Mouse (Mus musculus) hindbrain, postnatal 0 days (tissue): Measurements from ENCODE around the gene Kif3b. TPM values are rescaled to one million over a fixed set of nuclear protein-coding genes. Genes with fewer than 3 reads are reported as not detected.
"Not testable (repeated sequence)": the region's sequence is repeated elsewhere in the genome, so short reads cannot be mapped to it uniquely, and the experiment has no call there.

ENCODE experiments used
- ATAC-seq: fragments of 200-750 bp; cut with Nextera tagmentation; 2 replicates; pipeline ENCODE4 v1.8.0; 2017; ENCODE audit warnings: mild to moderate bottlenecking, moderate TSS enrichment, moderate library complexity
- DNase-seq: peaks from one replicate; pipeline ENCODE4 v3.0.0-alpha.2; 2015; ENCODE audit warnings: low spot score
- H3K27ac ChIP-seq: fragments of 300-500 bp; sonication (generic); 2 replicates; pipeline ENCODE4 v1.5.1; 2014; ENCODE audit warnings: mild to moderate bottlenecking
- H3K27me3 ChIP-seq: fragments of 300-500 bp; sonication (generic); 2 replicates; pipeline ENCODE4 v1.6.1; 2014; ENCODE audit warnings: low read length, mixed read lengths; ENCODE audit not compliant: insufficient read depth
- H3K36me3 ChIP-seq: fragments of 300-500 bp; sonication (generic); 2 replicates; pipeline ENCODE4 v1.6.1; 2014; ENCODE audit warnings: low read length, mixed read lengths; ENCODE audit not compliant: insufficient read depth
- H3K4me1 ChIP-seq: fragments of 300-500 bp; sonication (generic); 2 replicates; pipeline ENCODE4 v1.6.1; 2014; ENCODE audit warnings: antibody characterized with exemption, low read length, mixed read lengths; ENCODE audit not compliant: insufficient read depth
- H3K4me2 ChIP-seq: fragments of 300-500 bp; sonication (generic); 2 replicates; pipeline ENCODE4 v1.6.1; 2014; ENCODE audit warnings: low read depth, mild to moderate bottlenecking, low read length, moderate library complexity, mixed read lengths
- H3K4me3 ChIP-seq: fragments of 300-500 bp; sonication (generic); 2 replicates; pipeline ENCODE4 v1.5.1; 2014; ENCODE audit warnings: low read length
- H3K9ac ChIP-seq: fragments of 300-500 bp; sonication (generic); replicated peaks from 2 replicates; pipeline ENCODE4 v1.6.1; 2014; ENCODE audit warnings: mild to moderate bottlenecking, low read length, moderate library complexity, mixed read lengths
- H3K9me3 ChIP-seq: fragments of 300-500 bp; sonication (generic); 2 replicates; pipeline ENCODE4 v1.6.1; 2016; ENCODE audit warnings: low read length, mixed read lengths
- CTCF ChIP-seq: IDR thresholded peaks from 2 replicates; pipeline ENCODE4 v1.5.1; 2016; ENCODE audit warnings: antibody characterized with exemption, control low read depth, low read depth
- WGBS: fragments of 180-500 bp; shearing (Covaris S2); extraction: QIAGEN DNeasy Blood & Tissue Kit; methylation state at CpG from one replicate; pipeline ENCODE4 v1.1.7; 2014; 5-methylcytosine and 5-hydroxymethylcytosine counted together
- polyA plus RNA-seq: library from polyadenylated mRNA; unstranded; fragments of >200 nt; fragmentation: Nextera tagmentation; extraction: Ambion mirVana; gene quantifications from 2 replicates; pipeline ENCODE4 v1.2.1, GENCODE M21; 2015
- total RNA-seq: library from RNA; depleted of rRNA; stranded (reverse); fragments of >200 nt; gene quantifications from 2 replicates; pipeline ENCODE4 v1.2.3, GENCODE M21; 2014

Kif3b gene
- total and polyA plus RNA-seq, 2 experiments from 2014 or later: 17.6 to 38.1 TPM

DNA sequence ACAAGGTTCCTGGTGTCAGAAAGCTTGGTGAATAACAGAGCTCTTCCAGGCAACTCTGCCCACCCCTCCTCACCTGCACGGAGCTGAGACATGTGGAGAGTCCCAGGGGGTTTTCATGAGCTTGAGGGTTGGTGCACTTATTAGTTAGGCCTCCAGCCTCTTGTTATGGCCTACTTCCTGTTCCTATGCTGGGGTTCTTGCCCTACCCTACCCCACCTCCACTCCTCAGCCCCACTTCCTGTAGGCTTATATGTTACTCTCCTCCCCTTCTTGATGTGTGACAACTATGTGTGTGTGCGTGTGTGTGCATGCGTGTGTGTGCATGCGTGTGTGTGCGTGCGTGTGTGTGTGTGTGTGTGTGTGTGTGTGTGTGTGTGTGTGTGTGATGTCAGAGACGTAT is 28.2 kb upstream of the Kif3b start:
- no peaks in the 10 kb centered on the region for H3K27me3 ChIP-seq
- no peak for ATAC-seq
- no peak overlapping the region for H3K4me2 ChIP-seq
- no peaks in the 10 kb centered on the region for H3K9me3 ChIP-seq
- H3K4me3 ChIP-seq: no peak overlapping the region
- H3K9ac ChIP-seq: no peak overlapping the region
- peaks cover 29% of the 10 kb centered on the region; the same call in 1 of the 2 replicates for H3K36me3 ChIP-seq
- H3K27ac ChIP-seq: no peak overlapping the region
- TF ChIP-seq CTCF: no peak
- 96% methylated on average over 7 of the region's 7 CpGs for WGBS
- no peaks in the 10 kb centered on the region for H3K4me1 ChIP-seq
- no peak for DNase-seq

DNA sequence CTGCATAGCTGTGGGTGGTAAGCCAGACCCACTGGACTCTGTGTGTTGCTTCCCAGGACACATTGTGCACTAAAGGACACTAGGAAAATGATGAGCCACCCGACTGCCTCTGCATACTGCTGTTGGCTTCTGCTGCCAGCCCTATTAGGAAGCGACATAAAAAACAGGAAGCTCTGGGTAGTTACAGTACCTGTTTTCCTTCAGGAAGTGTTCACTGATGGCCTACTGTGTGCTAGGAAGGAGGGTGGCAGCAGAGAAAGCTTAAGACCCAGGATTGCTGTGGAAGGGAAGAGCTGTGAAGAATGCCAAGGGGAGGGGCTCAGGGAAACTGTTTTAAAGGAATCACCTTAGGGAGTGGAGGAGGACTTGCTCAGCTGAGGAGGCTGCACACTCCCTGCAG is 23.9 kb upstream of the Kif3b start:
- TF ChIP-seq CTCF: no peak
- no peak overlapping the region for H3K4me2 ChIP-seq
- H3K4me1 ChIP-seq: no peaks in the 10 kb centered on the region
- no peak overlapping the region for H3K4me3 ChIP-seq
- DNase-seq: no peak
- peaks cover 29% of the 10 kb centered on the region; the same call in 1 of the 2 replicates for H3K36me3 ChIP-seq
- no peaks in the 10 kb centered on the region for H3K27me3 ChIP-seq
- no peak overlapping the region for H3K9ac ChIP-seq
- H3K27ac ChIP-seq: no peak overlapping the region
- 92% methylated on average over 2 of the region's 2 CpGs for WGBS
- no peaks in the 10 kb centered on the region for H3K9me3 ChIP-seq
- ATAC-seq: no peak

DNA sequence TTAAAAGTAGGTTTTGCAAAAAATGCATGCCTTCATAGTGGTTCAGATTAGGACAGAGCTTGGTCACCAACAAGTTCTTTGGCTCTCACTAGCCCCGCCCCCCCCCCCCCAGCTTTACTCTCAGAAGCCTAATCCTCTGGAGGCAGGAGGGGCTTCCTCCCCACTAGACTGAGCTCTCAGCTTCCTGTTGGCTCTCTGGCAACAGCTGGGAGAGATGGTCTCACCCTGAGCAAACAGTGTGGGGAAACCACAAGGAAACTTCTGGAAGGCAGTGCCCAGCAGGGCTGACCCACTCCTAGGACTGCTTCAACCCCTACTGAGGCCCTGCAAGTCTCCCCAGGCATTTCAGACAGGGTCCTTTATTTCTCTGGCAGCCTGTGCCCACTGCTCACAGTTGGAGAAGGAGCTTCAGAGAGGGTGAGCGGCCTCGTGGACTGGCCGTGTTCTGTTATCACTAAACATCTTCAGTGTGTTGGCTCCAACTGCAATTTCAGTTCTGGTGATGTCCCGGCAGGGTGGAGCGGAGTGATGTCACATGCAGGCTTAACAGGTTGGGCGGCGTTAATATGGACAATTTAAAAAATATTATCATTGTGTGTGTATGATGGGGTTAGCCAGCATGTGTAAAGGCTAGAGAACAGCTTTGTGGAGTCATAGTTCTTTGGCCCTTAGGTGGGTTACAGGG is 20.8 kb upstream of the Kif3b start:
- not testable (repeated sequence) for H3K9ac ChIP-seq, H3K4me3 ChIP-seq, H3K9me3 ChIP-seq, ATAC-seq, H3K4me1 ChIP-seq, DNase-seq, H3K4me2 ChIP-seq, H3K27me3 ChIP-seq, H3K27ac ChIP-seq
- WGBS: 79% methylated on average over 7 of the region's 8 CpGs
- peaks cover 20% of the 10 kb centered on the region; the same call in 1 of the 2 replicates for H3K36me3 ChIP-seq

DNA sequence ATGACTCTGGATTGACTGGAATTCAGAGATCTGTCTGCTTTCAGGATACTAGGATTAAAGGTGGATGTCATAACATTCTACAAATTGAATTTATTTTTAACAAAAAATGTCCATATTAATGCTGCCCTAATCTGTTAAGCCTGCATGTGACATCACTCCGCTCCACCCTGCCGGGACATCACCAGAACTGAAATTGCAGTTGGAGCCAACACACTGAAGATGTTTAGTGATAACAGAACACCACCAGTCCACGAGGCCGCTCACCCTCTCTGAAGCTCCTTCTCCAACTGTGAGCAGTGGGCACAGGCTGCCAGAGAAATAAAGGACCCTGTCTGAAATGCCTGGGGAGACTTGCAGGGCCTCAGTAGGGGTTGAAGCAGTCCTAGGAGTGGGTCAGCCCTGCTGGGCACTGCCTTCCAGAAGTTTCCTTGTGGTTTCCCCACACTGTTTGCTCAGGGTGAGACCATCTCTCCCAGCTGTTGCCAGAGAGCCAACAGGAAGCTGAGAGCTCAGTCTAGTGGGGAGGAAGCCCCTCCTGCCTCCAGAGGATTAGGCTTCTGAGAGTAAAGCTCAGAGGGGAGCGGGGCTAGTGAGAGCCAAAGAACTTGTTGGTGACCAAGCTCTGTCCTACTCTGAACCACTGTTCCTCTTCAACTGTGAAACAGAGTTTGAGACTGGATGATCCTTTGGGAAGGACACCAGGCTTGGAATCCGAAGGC is 16.9 kb upstream of the Kif3b start:
- not testable (repeated sequence) for H3K9me3 ChIP-seq, H3K36me3 ChIP-seq, DNase-seq, H3K4me3 ChIP-seq, H3K9ac ChIP-seq, H3K4me2 ChIP-seq, H3K27ac ChIP-seq, H3K27me3 ChIP-seq, H3K4me1 ChIP-seq
- ATAC-seq: peak; percentile 38; the same call in 1 of the 2 replicates
- WGBS: 82% methylated on average over 6 of the region's 6 CpGs

DNA sequence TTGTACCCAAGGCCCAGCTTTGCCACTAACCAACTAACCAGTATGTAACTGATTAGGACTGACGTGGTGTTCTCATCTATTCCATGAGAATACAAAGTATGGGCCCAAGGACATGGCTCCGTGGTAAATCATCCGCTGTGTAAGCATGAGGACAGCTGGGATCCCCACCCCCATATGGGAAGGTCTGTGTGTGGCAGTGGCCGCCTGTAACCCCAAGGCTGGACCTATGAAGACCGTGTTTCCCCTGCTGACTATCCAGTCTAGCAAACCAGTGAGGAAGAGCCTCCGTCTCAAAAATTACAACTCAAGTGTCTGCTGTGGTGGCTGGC is 16.3 kb upstream of the Kif3b start:
- no peak overlapping the region for H3K9ac ChIP-seq
- no peak overlapping the region for H3K27ac ChIP-seq
- TF ChIP-seq CTCF: no peak
- H3K36me3 ChIP-seq: no peaks in the 10 kb centered on the region
- H3K9me3 ChIP-seq: no peaks in the 10 kb centered on the region
- ATAC-seq (no peak), DNase-seq (no peak)
- H3K4me2 ChIP-seq: no peak overlapping the region
- no peaks in the 10 kb centered on the region for H3K27me3 ChIP-seq
- H3K4me3 ChIP-seq: no peak overlapping the region
- WGBS: 83% methylated on average over 6 of the region's 6 CpGs
- no peaks in the 10 kb centered on the region for H3K4me1 ChIP-seq

DNA sequence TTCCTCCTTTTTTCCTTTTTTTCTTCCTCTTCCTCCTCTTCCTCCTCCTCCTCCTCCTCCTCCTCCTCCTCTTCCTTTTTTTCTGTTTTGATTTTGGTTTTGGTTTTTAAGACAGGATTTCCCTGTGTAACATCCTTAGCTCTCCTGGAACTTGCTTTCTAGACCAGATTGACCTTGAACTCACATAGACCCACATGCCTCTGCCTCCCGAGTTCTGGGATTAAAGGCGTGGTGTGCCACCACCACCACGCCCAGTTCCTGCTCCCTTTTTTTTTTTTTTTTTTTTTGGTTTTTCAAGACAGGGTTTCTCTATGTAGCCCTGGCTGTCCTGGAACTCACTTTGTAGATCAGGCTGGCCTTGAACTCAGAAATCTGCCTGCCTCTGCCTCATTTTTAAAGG is 15.6 kb upstream of the Kif3b start:
- not testable (repeated sequence) for ATAC-seq, H3K27ac ChIP-seq, H3K9ac ChIP-seq, H3K4me1 ChIP-seq, H3K36me3 ChIP-seq, DNase-seq, H3K27me3 ChIP-seq, H3K4me3 ChIP-seq, H3K4me2 ChIP-seq, H3K9me3 ChIP-seq
- 86% methylated on average over 3 of the region's 3 CpGs for WGBS

DNA sequence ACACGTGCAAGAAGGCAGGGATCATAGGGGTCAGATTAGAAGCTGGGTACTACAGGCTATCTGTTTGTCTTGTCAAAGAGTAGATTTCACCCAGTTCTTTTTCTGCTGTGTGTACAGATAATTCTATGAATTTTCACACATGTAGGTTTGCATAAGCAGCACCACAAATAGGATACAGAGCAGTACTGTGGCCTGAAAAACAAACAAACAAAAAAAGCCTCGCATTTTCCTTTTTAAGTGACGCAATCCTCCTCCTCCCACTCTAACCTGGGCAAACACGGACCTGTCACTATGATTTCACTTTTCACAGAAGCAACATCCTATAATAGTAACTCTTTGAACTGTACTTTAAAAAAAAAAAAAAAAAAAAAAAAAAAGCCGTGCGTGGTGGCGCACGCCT is 14.8 kb upstream of the Kif3b start:
- ATAC-seq: no peak
- 88% methylated on average over 8 of the region's 8 CpGs for WGBS
- TF ChIP-seq CTCF: no peak
- Histone ChIP-seq H3K27me3 (no peaks in the 10 kb centered on the region), H3K4me3 (no peak overlapping the region), H3K9me3 (no peaks in the 10 kb centered on the region), H3K4me1 (no peaks in the 10 kb centered on the region), H3K4me2 (no peak overlapping the region), H3K27ac (no peak overlapping the region), H3K9ac (no peak overlapping the region), H3K36me3 (no peaks in the 10 kb centered on the region)
- no peak for DNase-seq

DNA sequence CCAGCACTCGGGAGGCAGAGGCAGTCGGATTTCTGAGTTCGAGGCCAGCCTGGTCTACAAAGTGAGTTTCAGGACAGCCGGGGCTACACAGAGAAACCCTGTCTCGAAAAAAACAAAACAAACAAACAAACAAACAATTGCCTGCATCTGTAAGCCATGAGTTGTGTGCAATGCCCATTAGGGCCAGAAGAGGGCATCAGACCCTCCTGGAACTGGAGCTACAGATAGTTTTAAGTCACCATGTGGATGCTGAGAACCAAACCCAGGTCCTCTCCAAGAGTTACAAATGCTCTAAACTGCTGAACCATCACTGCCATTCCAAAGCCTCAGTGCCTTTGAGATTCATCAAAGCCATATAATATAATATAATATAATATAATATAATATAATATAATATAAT is 14.4 kb upstream of the Kif3b start:
- H3K9ac ChIP-seq, DNase-seq, H3K4me2 ChIP-seq, H3K4me3 ChIP-seq, H3K27ac ChIP-seq, H3K27me3 ChIP-seq, H3K9me3 ChIP-seq, H3K4me1 ChIP-seq, H3K36me3 ChIP-seq, ATAC-seq: not testable (repeated sequence)
- WGBS: 92% methylated on average over 5 of the region's 5 CpGs
